Mouse (Mus musculus): ENCODE data around the gene Izumo4.

DNA sequence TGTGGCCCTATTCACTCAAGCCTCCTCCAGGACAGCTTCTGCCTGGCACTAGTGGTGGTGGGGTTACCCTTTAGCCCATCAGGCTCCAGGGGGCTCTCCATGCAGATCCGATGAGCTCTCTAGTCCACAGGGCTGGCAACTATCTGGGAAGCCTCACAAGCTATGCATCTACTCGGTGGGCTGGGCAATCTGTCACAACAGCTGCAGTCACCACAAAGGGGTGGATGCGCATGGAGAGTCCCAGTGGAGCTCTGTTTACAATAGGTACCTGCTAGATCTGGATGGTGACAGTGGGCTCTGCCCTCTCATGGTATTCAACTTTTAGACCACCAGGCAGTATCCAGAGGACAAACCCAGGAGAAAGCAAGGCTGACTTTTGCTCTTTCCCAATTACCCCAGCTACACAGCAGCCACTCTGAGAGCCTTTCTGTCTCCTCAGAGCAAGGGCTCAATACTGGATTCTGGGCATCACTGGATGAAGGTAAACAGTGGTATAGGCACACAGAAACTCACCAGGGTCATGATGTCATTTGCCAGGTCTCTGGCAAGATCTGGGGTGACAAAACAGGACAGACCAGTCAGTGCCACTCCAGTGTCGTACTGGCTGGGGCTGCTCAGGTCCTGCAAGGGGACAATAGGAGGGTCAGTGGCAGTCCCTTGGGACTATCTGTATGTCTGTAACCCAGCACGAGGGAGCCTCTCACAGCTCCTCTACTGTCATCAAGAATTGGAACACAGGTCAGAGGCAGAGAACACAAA, 25.6 kb downstream of the Izumo4 start:
- TF ChIP-seq CTCF (IDR thresholded peaks at IDR 0.05; ENCODE audit: low read depth) (no peak), EP300 (IDR thresholded peaks at IDR 0.05; ENCODE audit: low read depth) (no peak)
